Mouse (Mus musculus) neutrophil, adult 59 days (primary cell): ENCODE results near the gene Gm21866. TPM values are rescaled to one million over a fixed set of nuclear protein-coding genes. Genes with fewer than 3 reads are reported as not detected.

Experiments
- total RNA-seq, 2 experiments: library from RNA; stranded (reverse); gene quantifications; 1 replicate in 1 of 2; 2 replicates in 1 of 2; pipeline ENCODE4 v1.2.4; 2023

Gm21866 gene
- not detected for total RNA-seq

DNA sequence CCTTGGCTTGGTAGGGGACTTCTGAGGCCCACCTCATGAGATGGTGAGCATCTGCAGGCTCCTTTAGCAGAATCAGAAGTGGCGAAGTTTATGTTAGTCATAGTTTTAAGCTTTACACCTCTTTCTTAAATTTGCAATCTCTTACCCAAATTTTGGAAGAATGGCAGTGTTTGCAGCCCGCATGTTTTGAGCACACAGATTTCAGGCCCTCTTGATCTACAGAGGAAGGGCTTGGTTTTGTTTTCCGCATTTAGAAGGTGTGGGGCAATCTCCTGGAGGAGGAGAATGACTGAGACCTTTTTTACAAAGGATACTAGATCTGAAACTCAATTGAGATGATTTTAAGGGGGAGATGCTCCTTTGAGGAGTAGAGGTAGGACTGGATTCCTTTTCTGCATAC, at the start of gene Gm21866:
TSS of gene Gm21866 (minus strand) at position 101 of the 400 bp plus-strand sequence.

DNA sequence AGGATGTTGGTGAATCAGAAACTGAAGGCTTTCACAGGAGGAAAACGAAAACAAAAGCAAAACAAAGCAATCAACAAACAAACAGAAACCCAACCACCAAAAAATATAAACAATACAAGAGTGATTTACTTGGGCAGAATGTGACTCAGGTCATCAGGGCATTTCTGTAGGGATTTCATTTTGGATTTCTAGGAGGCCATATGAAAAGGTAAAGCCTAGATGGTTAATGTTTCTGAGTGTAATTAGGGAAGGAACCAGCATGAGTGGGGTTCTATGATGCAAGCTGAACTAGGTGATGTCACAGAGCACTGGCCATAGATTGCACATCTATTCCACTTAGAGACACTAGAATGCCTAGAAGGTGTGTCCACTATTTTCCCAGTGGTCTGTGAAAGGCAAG, 28.3 kb upstream of the Gm21866 start, which contains the start of gene Gm20773:
TSS of gene Gm20773 (plus strand) at position 301 of the 400 bp plus-strand sequence.

Other genes with a start within 250 kb of the Gm21866 start
- not detected for gene Gm21828, start 241.7 kb downstream of the Gm21866 start, total RNA-seq
- gene Gm21440, start 213.2 kb downstream of the Gm21866 start, total RNA-seq = not detected
- gene Gm21454, start 213.1 kb downstream of the Gm21866 start, total RNA-seq = not detected
- gene Gm21725, start 116.5 kb downstream of the Gm21866 start, total RNA-seq = not detected
- gene Gm20773, start 28.4 kb upstream of the Gm21866 start, total RNA-seq = not detected